Mouse (Mus musculus) neutrophil, adult 65 days (primary cell): ENCODE measurements around the gene Naalad2. TPM values are rescaled to one million over a fixed set of nuclear protein-coding genes. Genes with fewer than 3 reads are reported as not detected.

Experiments used
- total RNA-seq: library from RNA; stranded (reverse); gene quantifications from 2 replicates; pipeline ENCODE4 v1.2.4, GENCODE M21; 2023

Gene Naalad2
- not detected in 2 replicates for total RNA-seq

DNA sequence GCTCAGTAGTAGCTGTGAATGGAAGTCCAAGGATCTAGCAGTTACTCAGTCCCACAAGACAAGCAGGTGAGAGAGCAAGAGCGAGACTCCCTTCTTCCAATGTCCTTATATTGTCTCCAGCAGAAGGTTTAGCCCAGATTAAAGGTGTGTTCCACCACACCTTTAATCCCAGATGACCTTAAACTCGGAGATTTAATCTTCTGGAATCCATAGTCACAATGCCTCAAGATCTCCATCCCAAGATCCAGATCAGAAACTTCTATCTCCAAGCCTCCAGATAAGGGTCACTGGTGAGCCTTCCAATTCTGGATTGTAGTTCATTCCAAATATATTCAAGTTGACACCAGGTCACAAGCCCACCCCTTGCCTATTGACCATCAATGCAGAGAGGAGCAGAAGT, at the start of gene Naalad2:
TSS of gene Naalad2 (minus strand) at position 101 of the 400 bp plus-strand sequence.

DNA sequence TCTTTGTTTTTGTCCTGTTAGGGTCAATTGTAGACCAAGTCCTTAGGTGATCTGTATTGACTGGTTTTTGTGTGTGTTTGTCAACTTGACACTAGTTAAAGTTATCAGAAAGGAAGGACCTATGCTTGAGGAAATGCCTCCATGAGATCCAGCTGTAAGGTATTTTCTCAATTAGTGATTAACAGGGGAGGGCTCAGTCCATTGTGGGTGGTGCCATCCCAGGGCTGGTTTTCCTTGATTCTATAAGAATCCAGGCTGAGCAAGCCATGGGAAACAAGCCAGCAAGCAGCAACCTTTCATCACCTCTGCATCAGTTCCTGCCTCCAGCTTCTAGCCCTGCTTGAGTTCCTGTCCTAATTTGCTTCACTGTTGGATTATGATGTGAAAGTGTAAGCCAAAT, 27.6 kb upstream of the Naalad2 start, which contains the start of gene Mbd3l2:
TSS of gene Mbd3l2 (plus strand) at position 301 of the 400 bp plus-strand sequence.

GRCm38 (mm10) chr9:18404118-18404517, 1.3 kb upstream of the Naalad2 start, which contains the start of gene Ubtfl1:
Gene Ubtfl1 (plus strand): TSS chr9:18404418.

GRCm38 (mm10) chr9:18291571-18292429, 111.0 kb downstream of the Naalad2 start, which contains the start of gene Chordc1:
Gene Chordc1 (plus strand): TSS chr9:18292125.

Other genes with a start within 250 kb of the Naalad2 start
- gene Chordc1, start 110.9 kb downstream of the Naalad2 start, total RNA-seq: 29.6 and 32.0 TPM in 2 replicates
- not detected in 2 replicates for gene Ubtfl1, start 1.4 kb upstream of the Naalad2 start, total RNA-seq
- gene Mbd3l2, start 27.7 kb upstream of the Naalad2 start, total RNA-seq: not detected in 2 replicates
- gene Zfp558, start 75.3 kb upstream of the Naalad2 start, total RNA-seq: not detected in 2 replicates
- not detected in 2 replicates for gene Mbd3l1, start 75.4 kb upstream of the Naalad2 start, total RNA-seq